In genomic region chr14:25527321-25527720, GRCm38 (mm10) we compare ENCODE assay signal across 8 mouse cellular contexts.
DNase-seq lines count a peak whose midpoint lies in the region; ATAC-seq lines count a peak whose summit lies in the region.

No protein-coding gene starts in this region.

- peak; percentile 90 for DNase-seq in adrenal gland, adult 2 months
- DNase-seq in adrenal gland, postnatal 25 days: no peak
- DNase-seq in right cerebral cortex, adult 2 months (ENCODE audit: low spot score in 2 of 2): peak; percentile 68 to 75
- no peak for DNase-seq in right cerebral cortex, postnatal 4 days
- DNase-seq in layer of hippocampus, postnatal 14 days (ENCODE audit: low spot score in 2 of 2): peak; percentile 50 to 79
- DNase-seq in natural killer cell, adult 2 months (ENCODE audit: low spot score in 2 of 2): peak; percentile 77 to 89
- DNase-seq in kidney, adult 8-10 months: no peak

- no peak for ATAC-seq in erythroid progenitor cell, adult 5-6 weeks (replicated peaks; ENCODE audit: low FRiP score, poor library complexity, severe bottlenecking)

Comparison
In these comparisons a context has a peak if more than half of its experiments do, and no peak if none do; other contexts are left out.
1. DNase-seq: peak in adrenal gland, adult 2 months (single experiment), right cerebral cortex, adult 2 months (2 of 2), layer of hippocampus, postnatal 14 days (2 of 2) and natural killer cell, adult 2 months (2 of 2); none in adrenal gland, postnatal 25 days (single experiment), right cerebral cortex, postnatal 4 days (single experiment) and kidney, adult 8-10 months (0 of 2).